In genomic region chr4:133519369-133519665, GRCm38 (mm10) we compare ENCODE assay signal across 9 mouse cellular contexts. TPM values are rescaled to one million over a fixed set of nuclear protein-coding genes. Genes with fewer than 3 reads are reported as not detected.
DNase-seq lines count a peak whose midpoint lies in the region; ATAC-seq and TF ChIP-seq lines count a peak whose summit lies in the region.
"Had no signal": no experiment of that assay in that cellular context is flagged by ENCODE, and none has a peak within 500 bp of the region (broad histone marks: within the 10 kb centered on the region; RNA-seq: fewer than 3 reads in every experiment).

No protein-coding gene starts in this region.

- WGBS in heart, embryonic 15.5 days: 3% methylated on average over 25 of the region's 25 CpGs
- WGBS in hindbrain, embryonic 12.5 days: 5% methylated on average over 25 of the region's 25 CpGs
- WGBS in liver, postnatal 0 days (ENCODE audit: insufficient replicate concordance): 12% methylated on average over 24 of the region's 25 CpGs

- TF ChIP-seq CTCF in liver, postnatal 0 days (IDR thresholded peaks at IDR 0.05; ENCODE audit: low read depth): no peak

- no peak for TF ChIP-seq EP300 in liver, postnatal 0 days (IDR thresholded peaks at IDR 0.05; ENCODE audit: low read depth)

- peak overlapping the region; percentile 57 for H3K4me3 ChIP-seq in heart, embryonic 15.5 days
- H3K4me3 ChIP-seq in hindbrain, embryonic 12.5 days: peak overlapping the region; percentile 37
- peak overlapping the region; percentile 54 for H3K4me3 ChIP-seq in liver, postnatal 0 days (ENCODE audit: low read depth, low read length)

- peaks cover 9% of the 10 kb centered on the region for H3K4me1 ChIP-seq in heart, embryonic 15.5 days (replicated peaks)
- H3K4me1 ChIP-seq in hindbrain, embryonic 12.5 days: peaks cover 7% of the 10 kb centered on the region
- no peaks in the 10 kb centered on the region for H3K4me1 ChIP-seq in liver, postnatal 0 days (ENCODE audit: insufficient read depth)

- peak overlapping the region; percentile 84 for H3K4me2 ChIP-seq in heart, embryonic 15.5 days
- H3K4me2 ChIP-seq in hindbrain, embryonic 12.5 days (replicated peaks): peak overlapping the region; percentile 50
- peak overlapping the region; percentile 68 for H3K4me2 ChIP-seq in liver, postnatal 0 days (ENCODE audit: low read depth, low read length)

- no peak overlapping the region for H3K27ac ChIP-seq in heart, embryonic 15.5 days
- H3K27ac ChIP-seq in hindbrain, embryonic 12.5 days: no peak overlapping the region
- H3K27ac ChIP-seq in liver, postnatal 0 days (ENCODE audit: low read depth): no peak overlapping the region

- DNase-seq in heart, adult 9 months (ENCODE audit: low spot score in 2 of 2): no peak
- DNase-seq in adrenal gland, postnatal 36 days: peak; percentile 51 to 63
- DNase-seq in liver, postnatal 0 days: peak; percentile 32
- DNase-seq in cerebellum, adult 8-10 months: no peak
- no peak for DNase-seq in layer of hippocampus, adult 9-10 months (ENCODE audit: low spot score)
- no peak for DNase-seq in cerebellum, postnatal 4 days (ENCODE audit: low spot score in 2 of 2)

- no peak; the same call in 1 of the 2 replicates for ATAC-seq in heart, embryonic 15.5 days (replicated peaks; ENCODE audit: insufficient number of reproducible peaks, insufficient read depth, low FRiP score, low read depth)
- no peak for ATAC-seq in hindbrain, embryonic 12.5 days (ENCODE audit: low FRiP score)
- peak; percentile 52 for ATAC-seq in liver, postnatal 0 days

- H3K9ac ChIP-seq in heart, embryonic 15.5 days: peak overlapping the region; percentile 55
- H3K9ac ChIP-seq in hindbrain, embryonic 12.5 days: peak overlapping the region; percentile 47
- peak overlapping the region; percentile 68 for H3K9ac ChIP-seq in liver, postnatal 0 days (replicated peaks)

- no peaks in the 10 kb centered on the region for H3K9me3 ChIP-seq in heart, embryonic 15.5 days (replicated peaks)
- H3K9me3 ChIP-seq in hindbrain, embryonic 12.5 days (replicated peaks): no peaks in the 10 kb centered on the region
- H3K9me3 ChIP-seq in liver, postnatal 0 days (ENCODE audit: low read length): no peaks in the 10 kb centered on the region

- peaks cover 40% of the 10 kb centered on the region for H3K27me3 ChIP-seq in heart, embryonic 15.5 days
- H3K27me3 ChIP-seq in hindbrain, embryonic 12.5 days: peaks cover 61% of the 10 kb centered on the region
- peaks cover 35% of the 10 kb centered on the region for H3K27me3 ChIP-seq in liver, postnatal 0 days (ENCODE audit: insufficient read depth, low read length)

- no peaks in the 10 kb centered on the region for H3K36me3 ChIP-seq in heart, embryonic 15.5 days
- no peaks in the 10 kb centered on the region for H3K36me3 ChIP-seq in hindbrain, embryonic 12.5 days
- H3K36me3 ChIP-seq in liver, postnatal 0 days (replicated peaks; ENCODE audit: insufficient read depth, low read length): no peaks in the 10 kb centered on the region

RNA-seq across cellular contexts. Expression of gene Kdf1, which starts 0.6 kb away (rescaled TPM):
- 0.84 and 5.0 TPM in 2 replicates for polyA plus RNA-seq in heart, embryonic 15.5 days (2015; fragmentation: Nextera tagmentation; extraction: Ambion mirVana)
- 1 to 10 TPM in 1 of 2 experiments, under 1 TPM in 1; 0.76 to 4.6 TPM for total RNA-seq in adrenal gland, postnatal 36 days (2021)
- polyA plus RNA-seq in hindbrain, embryonic 12.5 days (2016; fragmentation: Nextera tagmentation; extraction: Ambion mirVana): 1.4 and 4.0 TPM in 2 replicates
- 5.5 and 5.9 TPM in 2 replicates for polyA plus RNA-seq in liver, postnatal 0 days (2015; fragmentation: Nextera tagmentation; extraction: Ambion mirVana)

RNA-seq across cellular contexts. Expression of gene Trnp1, which starts 21.0 kb away (rescaled TPM):
- polyA plus RNA-seq in heart, embryonic 15.5 days (2015; fragmentation: Nextera tagmentation; extraction: Ambion mirVana): 1.3 and 1.4 TPM in 2 replicates
- total RNA-seq in adrenal gland, postnatal 36 days (2021): 1 to 10 TPM; 3.4 to 4.6 TPM
- 4.3 and 4.8 TPM in 2 replicates for polyA plus RNA-seq in hindbrain, embryonic 12.5 days (2016; fragmentation: Nextera tagmentation; extraction: Ambion mirVana)
- polyA plus RNA-seq in liver, postnatal 0 days (2015; fragmentation: Nextera tagmentation; extraction: Ambion mirVana): 0.34 TPM in 1 of 2 replicates, not detected in the other

RNA-seq across cellular contexts. Expression of gene Nudc, which starts 26.5 kb away (rescaled TPM):
- polyA plus RNA-seq in heart, embryonic 15.5 days (2015; fragmentation: Nextera tagmentation; extraction: Ambion mirVana): 199 and 206 TPM in 2 replicates
- total RNA-seq in adrenal gland, postnatal 36 days (2021): 100 to 1,000 TPM; 152 to 166 TPM
- polyA plus RNA-seq in hindbrain, embryonic 12.5 days (2016; fragmentation: Nextera tagmentation; extraction: Ambion mirVana): 326 and 340 TPM in 2 replicates
- 118 and 129 TPM in 2 replicates for polyA plus RNA-seq in liver, postnatal 0 days (2015; fragmentation: Nextera tagmentation; extraction: Ambion mirVana)

RNA-seq across cellular contexts. Expression of gene Nr0b2, which starts 33.9 kb away (rescaled TPM):
- polyA plus RNA-seq in heart, embryonic 15.5 days (2015; fragmentation: Nextera tagmentation; extraction: Ambion mirVana): 13.4 and 16.0 TPM in 2 replicates
- 10 to 100 TPM; 27.9 to 52.7 TPM for total RNA-seq in adrenal gland, postnatal 36 days (2021)
- not detected in 2 replicates for polyA plus RNA-seq in hindbrain, embryonic 12.5 days (2016; fragmentation: Nextera tagmentation; extraction: Ambion mirVana)
- 32.7 and 44.1 TPM in 2 replicates for polyA plus RNA-seq in liver, postnatal 0 days (2015; fragmentation: Nextera tagmentation; extraction: Ambion mirVana)
- polyA plus RNA-seq: gonadal fat pad, adult 2 months had no signal

RNA-seq across cellular contexts. Expression of gene Tent5b, which starts 39.4 kb away (rescaled TPM):
- 0.83 and 1.2 TPM in 2 replicates for polyA plus RNA-seq in heart, embryonic 15.5 days (2015; fragmentation: Nextera tagmentation; extraction: Ambion mirVana)
- 1 to 10 TPM; 1.0 to 3.5 TPM for total RNA-seq in adrenal gland, postnatal 36 days (2021)
- polyA plus RNA-seq in hindbrain, embryonic 12.5 days (2016; fragmentation: Nextera tagmentation; extraction: Ambion mirVana): 1.0 and 1.5 TPM in 2 replicates
- polyA plus RNA-seq in liver, postnatal 0 days (2015; fragmentation: Nextera tagmentation; extraction: Ambion mirVana): 0.07 and 0.08 TPM in 2 replicates

Comparison
In these comparisons a context has a peak if more than half of its experiments do, and no peak if none do; other contexts are left out.
1. DNase-seq: peak in adrenal gland, postnatal 36 days (2 of 2) and liver, postnatal 0 days (single experiment); none in heart, adult 9 months (0 of 2), cerebellum, adult 8-10 months (single experiment), layer of hippocampus, adult 9-10 months (single experiment) and cerebellum, postnatal 4 days (0 of 2).
2. Peak in every context shown above with its lines, with median percentiles within 50 percentile points of each other: H3K4me2 ChIP-seq, H3K4me3 ChIP-seq and H3K9ac ChIP-seq.